Mouse (Mus musculus) neural tube, embryonic 11.5 days (tissue): ENCODE results near the gene Tnpo2. TPM values are rescaled to one million over a fixed set of nuclear protein-coding genes. Genes with fewer than 3 reads are reported as not detected.

Source experiments
- ATAC-seq: fragments of 200-750 bp; cut with Nextera tagmentation; 2 replicates; pipeline ENCODE4 v1.8.0; 2017; ENCODE audit warnings: moderate number of reproducible peaks, mild to moderate bottlenecking, moderate TSS enrichment, moderate library complexity; ENCODE audit not compliant: insufficient read depth, low FRiP score, low TSS enrichment
- DNase-seq: peaks from one replicate; pipeline ENCODE4 v3.0.0-alpha.2; 2015; ENCODE audit warnings: low spot score
- H3K27ac ChIP-seq: fragments of 300-500 bp; sonication (generic); 2 replicates; pipeline ENCODE4 v1.5.1; 2014; ENCODE audit warnings: low read depth, mild to moderate bottlenecking, low read length
- H3K27me3 ChIP-seq: fragments of 300-500 bp; sonication (generic); 2 replicates; pipeline ENCODE4 v1.6.1; 2014; ENCODE audit warnings: mild to moderate bottlenecking, low read length, mixed read lengths; ENCODE audit not compliant: control insufficient read depth, insufficient read depth
- H3K36me3 ChIP-seq: fragments of 300-500 bp; sonication (generic); 2 replicates; pipeline ENCODE4 v1.6.1; 2014; ENCODE audit warnings: mild to moderate bottlenecking, low read length, moderate library complexity, mixed read lengths; ENCODE audit not compliant: control insufficient read depth, insufficient read depth
- H3K4me1 ChIP-seq: fragments of 300-500 bp; sonication (generic); 2 replicates; pipeline ENCODE4 v1.6.1; 2014; ENCODE audit warnings: low read length, mixed read lengths; ENCODE audit not compliant: control insufficient read depth, insufficient read depth
- H3K4me2 ChIP-seq: fragments of 300-500 bp; sonication (generic); 2 replicates; pipeline ENCODE4 v1.6.1; 2014; ENCODE audit warnings: low read depth, mild to moderate bottlenecking, moderate library complexity
- H3K4me3 ChIP-seq: fragments of 300-500 bp; sonication (generic); 2 replicates; pipeline ENCODE4 v1.5.1; 2014; ENCODE audit warnings: low read depth, low read length
- H3K9ac ChIP-seq: fragments of 300-500 bp; sonication (generic); 2 replicates; pipeline ENCODE4 v1.6.1; 2014; ENCODE audit warnings: mild to moderate bottlenecking, low read length
- H3K9me3 ChIP-seq: fragments of 300-500 bp; sonication (generic); 2 replicates; pipeline ENCODE4 v1.6.1; 2016; ENCODE audit warnings: low read length; ENCODE audit not compliant: control insufficient read depth
- WGBS: fragments of 180-500 bp; shearing (Covaris S2); extraction: QIAGEN DNeasy Blood & Tissue Kit; methylation state at CpG from one replicate; pipeline ENCODE4 v1.1.7; 2014; 5-methylcytosine and 5-hydroxymethylcytosine counted together
- polyA plus RNA-seq: library from polyadenylated mRNA; unstranded; fragments of >200 nt; fragmentation: Nextera tagmentation; extraction: Ambion mirVana; gene quantifications from 2 replicates; pipeline ENCODE4 v1.2.1, GENCODE M21; 2014

Gene Tnpo2
- polyA plus RNA-seq, 1 experiment from 2014 or later, result 19.7 TPM

DNA sequence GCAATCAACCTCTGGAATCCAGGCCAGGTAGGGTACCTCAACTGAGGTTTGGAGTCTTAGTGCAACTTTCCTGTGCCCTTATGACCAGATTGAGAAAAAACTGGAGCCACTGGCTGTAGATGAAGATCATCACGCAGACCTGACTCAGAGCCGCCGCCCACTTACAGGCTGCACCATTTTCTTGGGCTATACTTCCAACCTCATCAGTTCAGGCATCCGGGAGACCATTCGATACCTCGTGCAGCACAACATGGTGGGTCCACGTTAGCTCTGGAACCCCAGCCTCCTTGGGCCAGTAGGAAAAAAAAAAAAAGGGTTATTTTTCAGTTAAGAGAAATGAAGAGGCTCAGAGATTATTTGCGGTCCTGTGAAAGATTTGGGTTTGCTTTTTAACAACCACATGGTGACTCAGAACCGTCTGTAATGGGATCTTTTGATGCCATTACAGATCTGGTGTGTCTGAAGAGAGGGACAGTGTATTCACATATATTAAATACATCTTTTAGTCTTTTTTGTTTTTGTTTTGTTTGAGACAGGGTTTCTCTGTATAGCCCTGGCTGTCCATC lies 35.7 kb downstream of the Tnpo2 start:
- Histone ChIP-seq H3K4me2 (peak overlapping the region; percentile 66), H3K4me3 (peak overlapping the region; percentile 91), H3K36me3 (peaks cover 13% of the 10 kb centered on the region), H3K9ac (peak overlapping the region; percentile 84), H3K9me3 (no peaks in the 10 kb centered on the region), H3K27me3 (no peaks in the 10 kb centered on the region), H3K4me1 (peaks cover 5% of the 10 kb centered on the region; the same call in 1 of the 2 replicates), H3K27ac (no peak overlapping the region; the same call in 1 of the 2 replicates)
- ATAC-seq (no peak), DNase-seq (no peak)
- 42% methylated on average over 9 of the region's 9 CpGs for WGBS

GRCm38 (mm10) chr8:85073041-85073612 lies 36.4 kb downstream of the Tnpo2 start:
- Histone ChIP-seq H3K9ac (no peak overlapping the region), H3K27me3 (no peaks in the 10 kb centered on the region), H3K4me3 (no peak overlapping the region), H3K27ac (no peak overlapping the region), H3K9me3 (no peaks in the 10 kb centered on the region), H3K4me1 (peaks cover 5% of the 10 kb centered on the region; the same call in 1 of the 2 replicates), H3K4me2 (no peak overlapping the region), H3K36me3 (peaks cover 13% of the 10 kb centered on the region)
- ATAC-seq, result no peak
- DNase-seq, result no peak
- 95% methylated on average over 15 of the region's 15 CpGs for WGBS

- Histone ChIP-seq H3K36me3 (peaks cover 13% of the 10 kb centered on the region), H3K9ac (no peak overlapping the region), H3K9me3 (no peaks in the 10 kb centered on the region), H3K27ac (no peak overlapping the region), H3K27me3 (no peaks in the 10 kb centered on the region), H3K4me3 (no peak overlapping the region), H3K4me1 (peaks cover 5% of the 10 kb centered on the region; the same call in 1 of the 2 replicates), H3K4me2 (no peak overlapping the region)
- ATAC-seq (no peak), DNase-seq (no peak)
- 88% methylated on average over 10 of the region's 10 CpGs for WGBS
Measured at GRCm38 (mm10) chr8:85074167-85074566, 37.5 kb downstream of the Tnpo2 start.

- Histone ChIP-seq H3K4me1 (peaks cover 6% of the 10 kb centered on the region; the same call in 1 of the 2 replicates), H3K4me2 (no peak overlapping the region), H3K9me3 (no peaks in the 10 kb centered on the region), H3K9ac (no peak overlapping the region), H3K36me3 (peaks cover 13% of the 10 kb centered on the region), H3K27ac (no peak overlapping the region), H3K27me3 (no peaks in the 10 kb centered on the region), H3K4me3 (no peak overlapping the region)
- DNase-seq (no peak), ATAC-seq (no peak)
- WGBS, result 90% methylated on average over 10 of the region's 10 CpGs
Measured at GRCm38 (mm10) chr8:85074617-85075016, 37.9 kb downstream of the Tnpo2 start.

DNA sequence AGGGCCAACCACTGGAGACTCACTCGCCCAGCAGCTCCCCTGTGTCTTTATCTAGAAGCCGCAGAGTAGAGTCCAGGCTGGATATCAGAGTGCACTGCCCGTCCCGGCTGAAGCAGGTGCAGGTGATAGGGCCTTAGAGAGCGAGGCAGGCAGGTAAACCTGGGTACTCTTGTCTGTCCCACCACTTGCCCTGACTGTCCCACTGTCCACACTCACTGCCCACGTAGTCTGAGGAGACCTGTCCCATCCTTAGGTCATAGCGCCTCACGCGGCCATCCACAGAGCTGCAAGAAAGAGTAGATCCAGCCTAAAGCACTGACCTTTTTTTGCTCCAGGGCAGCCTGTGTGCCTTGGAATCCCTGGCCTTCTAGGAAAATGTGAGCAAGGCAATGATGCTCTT lies 39.3 kb downstream of the Tnpo2 start:
- ATAC-seq (no peak), DNase-seq (peak; percentile 47)
- Histone ChIP-seq H3K36me3 (peaks cover 13% of the 10 kb centered on the region), H3K9me3 (no peaks in the 10 kb centered on the region), H3K4me2 (no peak overlapping the region), H3K4me1 (peaks cover 9% of the 10 kb centered on the region; the same call in 1 of the 2 replicates), H3K27me3 (no peaks in the 10 kb centered on the region), H3K4me3 (no peak overlapping the region), H3K27ac (no peak overlapping the region), H3K9ac (no peak overlapping the region)
- 73% methylated on average over 9 of the region's 9 CpGs for WGBS

DNA sequence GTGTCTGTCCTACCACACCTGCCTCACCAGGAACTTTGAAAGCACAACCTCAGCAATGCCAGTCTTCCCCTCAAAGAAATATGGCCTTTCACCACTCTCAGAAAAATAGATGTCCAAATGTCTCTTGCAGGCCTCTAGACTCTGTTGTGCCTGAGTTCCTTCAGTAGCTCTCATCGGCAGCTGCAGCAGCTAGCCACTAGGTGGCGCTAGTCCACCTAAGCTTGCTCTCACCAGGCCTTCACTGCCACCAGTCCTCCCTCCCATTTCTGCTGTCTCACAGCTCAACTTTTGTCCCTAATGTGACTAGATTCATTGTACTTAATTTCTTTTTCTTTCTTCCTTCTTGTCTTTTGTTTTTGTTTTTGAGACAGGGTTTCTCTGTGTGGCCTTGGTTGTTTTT lies 40.3 kb downstream of the Tnpo2 start:
- no peak overlapping the region for H3K9ac ChIP-seq
- no peak overlapping the region for H3K4me3 ChIP-seq
- H3K36me3 ChIP-seq, result peaks cover 13% of the 10 kb centered on the region
- H3K9me3 ChIP-seq, result no peaks in the 10 kb centered on the region
- H3K4me1 ChIP-seq, result peaks cover 16% of the 10 kb centered on the region
- DNase-seq, result peak; percentile 81
- H3K4me2 ChIP-seq, result no peak overlapping the region
- no peak for ATAC-seq
- 0% methylated on average over 2 of the region's 2 CpGs for WGBS
- no peaks in the 10 kb centered on the region for H3K27me3 ChIP-seq
- no peak overlapping the region for H3K27ac ChIP-seq

- Histone ChIP-seq H3K9ac (peak overlapping the region; percentile 86), H3K4me1 (peaks cover 18% of the 10 kb centered on the region; the same call in 1 of the 2 replicates), H3K36me3 (peaks cover 3% of the 10 kb centered on the region), H3K27me3 (no peaks in the 10 kb centered on the region), H3K27ac (no peak overlapping the region), H3K4me3 (peak overlapping the region; percentile 90), H3K4me2 (peak overlapping the region; percentile 67), H3K9me3 (no peaks in the 10 kb centered on the region)
- no peak for DNase-seq
- WGBS, result 2% methylated on average over 25 of the region's 25 CpGs
- no peak for ATAC-seq
Measured at GRCm38 (mm10) chr8:85080214-85080531, 43.5 kb downstream of the Tnpo2 start.

- WGBS, result 0% methylated on average over 30 of the region's 30 CpGs
- Histone ChIP-seq H3K4me3 (peak within 1 kb of the TSS; percentile 90), H3K27ac (no peak within 1 kb of the TSS), H3K36me3 (peaks cover under 1% of the 10 kb centered on the region), H3K4me1 (peaks cover 18% of the 10 kb centered on the region; the same call in 1 of the 2 replicates), H3K4me2 (peak within 1 kb of the TSS; percentile 67), H3K27me3 (no peaks in the 10 kb centered on the region), H3K9ac (peak within 1 kb of the TSS; percentile 86), H3K9me3 (no peaks in the 10 kb centered on the region)
- DNase-seq, result peak; percentile 72
- ATAC-seq, result peak; percentile 33; the same call in 1 of the 2 replicates
Measured at GRCm38 (mm10) chr8:85080532-85081215, 44.0 kb downstream of the Tnpo2 start, which contains the start of gene Wdr83os. Gene Wdr83os, plus strand, starts transcription at chr8:85080740.
